Mouse (Mus musculus) intestine, embryonic 16.5 days (tissue): ENCODE data around the gene Ttc4. TPM values are rescaled to one million over a fixed set of nuclear protein-coding genes. Genes with fewer than 3 reads are reported as not detected.

Experiments used
- ATAC-seq: fragments of 200-750 bp; cut with Nextera tagmentation; 2 replicates; pipeline ENCODE4 v1.8.0; 2017; ENCODE audit warnings: moderate TSS enrichment, moderate library complexity
- H3K27ac ChIP-seq: fragments of 300-500 bp; sonication (generic); 2 replicates; pipeline ENCODE4 v1.5.1; 2014; ENCODE audit warnings: mild to moderate bottlenecking, low read length
- H3K27me3 ChIP-seq: fragments of 300-500 bp; sonication (generic); replicated peaks from 2 replicates; pipeline ENCODE4 v1.6.1; 2014; ENCODE audit warnings: low read length, control low read depth, mixed read lengths; ENCODE audit not compliant: control insufficient read depth, insufficient read depth
- H3K36me3 ChIP-seq: fragments of 300-500 bp; sonication (generic); 2 replicates; pipeline ENCODE4 v1.6.1; 2014; ENCODE audit warnings: low read length, control low read depth; ENCODE audit not compliant: control insufficient read depth, insufficient read depth
- H3K4me1 ChIP-seq: fragments of 300-500 bp; sonication (generic); 2 replicates; pipeline ENCODE4 v1.6.1; 2014; ENCODE audit warnings: low read length, control low read depth, mixed read lengths; ENCODE audit not compliant: control insufficient read depth, insufficient read depth
- H3K4me2 ChIP-seq: fragments of 300-500 bp; sonication (generic); 2 replicates; pipeline ENCODE4 v1.6.1; 2014; ENCODE audit warnings: low read depth, low read length, control low read depth
- H3K4me3 ChIP-seq: fragments of 300-500 bp; sonication (generic); 2 replicates; pipeline ENCODE4 v1.5.1; 2014; ENCODE audit warnings: mild to moderate bottlenecking, low read length
- H3K9ac ChIP-seq: fragments of 300-500 bp; sonication (generic); 2 replicates; pipeline ENCODE4 v1.6.1; 2014; ENCODE audit warnings: low read depth, low read length
- H3K9me3 ChIP-seq: fragments of 300-500 bp; sonication (generic); 2 replicates; pipeline ENCODE4 v1.6.1; 2016; ENCODE audit warnings: low read length, control low read depth; ENCODE audit not compliant: control insufficient read depth
- WGBS: fragments of 180-500 bp; shearing (Covaris S2); extraction: QIAGEN DNeasy Blood & Tissue Kit; methylation state at CpG from one replicate; pipeline ENCODE4 v1.1.7; 2014; 5-methylcytosine and 5-hydroxymethylcytosine counted together
- polyA plus RNA-seq: library from polyadenylated mRNA; unstranded; fragments of >200 nt; fragmentation: Nextera tagmentation; extraction: Ambion mirVana; gene quantifications from 2 replicates; pipeline ENCODE4 v1.2.1, GENCODE M21; 2015

Gene Ttc4
- polyA plus RNA-seq, 1 experiment from 2014 or later, result 80.8 TPM

DNA sequence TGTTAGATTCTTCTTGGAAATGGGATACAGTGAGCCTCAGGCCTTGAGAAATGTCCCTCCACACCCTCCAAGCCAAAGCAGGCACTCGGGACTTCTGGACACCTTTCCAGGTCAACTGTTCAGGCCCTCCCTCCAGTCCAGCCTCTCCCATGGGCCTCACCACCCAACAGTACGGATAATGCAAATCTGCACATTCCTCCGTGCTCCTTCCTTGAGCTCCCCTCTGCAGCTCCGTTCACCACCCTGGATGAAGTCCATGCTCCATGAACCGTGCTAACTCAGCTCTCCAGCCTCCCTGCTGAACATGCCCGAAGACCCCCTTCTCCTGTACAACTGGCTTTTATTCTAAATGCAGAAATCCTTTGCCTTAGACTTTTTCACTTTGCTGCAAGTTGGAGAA is 14.0 kb downstream of the Ttc4 start:
- WGBS, result 86% methylated on average over 6 of the region's 6 CpGs
- Histone ChIP-seq H3K27me3 (no peaks in the 10 kb centered on the region), H3K4me2 (no peak overlapping the region), H3K4me3 (no peak overlapping the region), H3K36me3 (peaks cover 35% of the 10 kb centered on the region), H3K9ac (no peak overlapping the region), H3K9me3 (no peaks in the 10 kb centered on the region), H3K4me1 (no peaks in the 10 kb centered on the region), H3K27ac (no peak overlapping the region)
- ATAC-seq, result no peak

DNA sequence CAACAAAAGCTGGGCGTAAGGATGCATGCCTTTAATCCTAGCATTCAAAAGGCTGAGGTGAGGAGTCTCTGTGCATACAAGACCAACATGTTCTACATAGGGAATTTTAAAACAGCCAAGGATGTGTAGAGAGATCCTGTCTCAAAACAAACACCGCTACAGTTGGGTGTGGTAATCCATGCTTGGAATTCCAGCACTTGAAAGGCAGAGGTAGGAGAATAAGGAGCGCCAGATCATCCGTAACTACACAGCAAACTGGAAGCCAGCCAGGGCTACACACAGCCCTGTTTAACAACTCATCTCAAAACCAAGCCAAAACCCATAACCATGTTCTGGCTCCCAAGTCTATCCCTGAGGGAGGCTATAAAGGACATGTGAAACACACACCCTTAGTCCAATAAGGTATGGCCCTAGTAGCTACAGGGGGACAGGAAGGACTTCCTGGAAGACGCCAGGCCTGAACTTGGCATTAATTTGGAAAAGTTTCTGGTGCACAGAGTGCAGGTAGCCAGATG is 14.7 kb downstream of the Ttc4 start:
- peaks cover 37% of the 10 kb centered on the region for H3K36me3 ChIP-seq
- H3K4me1 ChIP-seq, result no peaks in the 10 kb centered on the region
- no peak overlapping the region for H3K27ac ChIP-seq
- WGBS, result 90% methylated on average over 5 of the region's 5 CpGs
- no peak overlapping the region for H3K9ac ChIP-seq
- H3K4me2 ChIP-seq, result no peak overlapping the region
- ATAC-seq, result no peak
- H3K4me3 ChIP-seq, result no peak overlapping the region
- no peaks in the 10 kb centered on the region for H3K27me3 ChIP-seq
- H3K9me3 ChIP-seq, result no peaks in the 10 kb centered on the region

DNA sequence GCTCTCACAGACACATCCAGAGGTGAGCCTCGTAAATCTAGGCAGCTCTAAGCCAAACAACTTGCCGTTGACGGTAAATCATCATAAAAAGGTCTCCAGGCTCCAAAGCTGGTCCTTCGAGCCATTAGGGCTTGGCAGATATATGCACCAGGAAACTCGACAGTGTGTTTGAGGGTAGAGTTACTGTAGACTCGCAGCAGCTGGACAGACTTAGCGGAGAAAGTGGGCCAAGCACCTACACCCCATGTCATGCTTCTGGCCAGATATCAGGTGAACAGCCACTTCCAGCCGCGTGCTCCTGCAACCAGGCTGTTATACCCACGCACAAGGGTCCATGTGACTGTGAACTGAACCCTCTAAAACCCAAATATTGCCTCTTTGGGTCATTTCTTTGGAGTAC is 23.1 kb downstream of the Ttc4 start:
- H3K27me3 ChIP-seq, result no peaks in the 10 kb centered on the region
- peaks cover 16% of the 10 kb centered on the region; the same call in 1 of the 2 replicates for H3K36me3 ChIP-seq
- no peak overlapping the region for H3K9ac ChIP-seq
- WGBS, result 70% methylated on average over 10 of the region's 10 CpGs
- H3K4me1 ChIP-seq, result peaks cover 9% of the 10 kb centered on the region
- no peak overlapping the region for H3K27ac ChIP-seq
- no peak overlapping the region for H3K4me3 ChIP-seq
- no peak for ATAC-seq
- no peaks in the 10 kb centered on the region for H3K9me3 ChIP-seq
- H3K4me2 ChIP-seq, result no peak overlapping the region

DNA sequence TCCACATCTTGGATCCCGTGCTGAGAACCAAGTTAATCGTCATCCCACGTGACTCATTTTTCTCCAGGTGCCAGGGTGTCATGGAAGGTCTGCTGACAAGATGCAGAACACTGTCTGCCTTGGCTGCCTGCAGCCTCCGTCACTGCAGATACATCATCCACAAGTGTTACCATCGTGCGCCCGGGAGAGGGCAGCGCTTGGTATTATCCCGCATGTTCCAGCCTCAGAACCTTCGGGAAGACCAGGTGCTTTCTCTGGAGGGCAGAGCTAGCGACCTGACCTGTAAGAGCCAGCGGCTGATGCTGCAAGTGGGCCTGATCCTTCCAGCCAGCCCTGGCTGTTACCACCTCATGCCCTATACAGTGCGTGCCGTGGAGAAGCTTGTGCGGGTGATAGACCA is 25.7 kb downstream of the Ttc4 start:
- H3K4me3 ChIP-seq, result no peak overlapping the region
- ATAC-seq, result no peak
- 0 out of 2 replicates have a peak, but pooled peaks cover 5% of the 10 kb centered on the region for H3K36me3 ChIP-seq
- no peaks in the 10 kb centered on the region for H3K27me3 ChIP-seq
- 89% methylated on average over 15 of the region's 15 CpGs for WGBS
- peaks cover 9% of the 10 kb centered on the region for H3K4me1 ChIP-seq
- H3K9ac ChIP-seq, result no peak overlapping the region
- no peak overlapping the region for H3K27ac ChIP-seq
- H3K9me3 ChIP-seq, result no peaks in the 10 kb centered on the region
- H3K4me2 ChIP-seq, result no peak overlapping the region

DNA sequence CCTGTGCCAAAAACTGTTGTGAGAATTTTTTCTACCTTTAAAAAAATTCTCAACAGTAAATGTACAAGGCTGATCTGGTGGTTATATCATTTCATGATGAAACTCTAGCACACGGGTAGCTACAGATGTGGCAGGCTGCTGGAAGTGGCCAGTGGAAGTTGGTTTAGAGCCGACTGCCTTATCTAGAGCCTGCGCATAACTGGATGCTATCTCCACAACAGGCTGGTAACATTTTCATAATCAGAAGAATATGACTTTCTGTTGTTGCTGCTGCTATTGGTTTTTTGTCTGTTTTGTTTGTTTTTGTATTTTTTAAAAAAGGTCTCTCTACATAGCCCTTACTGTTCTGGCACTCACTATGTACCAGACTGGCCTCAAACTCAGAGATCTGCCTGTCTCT is 26.2 kb downstream of the Ttc4 start:
- 96% methylated on average over 3 of the region's 3 CpGs for WGBS
- H3K36me3 ChIP-seq, result 0 out of 2 replicates have a peak, but pooled peaks cover 5% of the 10 kb centered on the region
- H3K27me3 ChIP-seq, result no peaks in the 10 kb centered on the region
- no peak for ATAC-seq
- no peak overlapping the region for H3K4me2 ChIP-seq
- no peaks in the 10 kb centered on the region for H3K9me3 ChIP-seq
- no peak overlapping the region for H3K27ac ChIP-seq
- peaks cover 9% of the 10 kb centered on the region for H3K4me1 ChIP-seq
- H3K9ac ChIP-seq, result no peak overlapping the region
- H3K4me3 ChIP-seq, result no peak overlapping the region

DNA sequence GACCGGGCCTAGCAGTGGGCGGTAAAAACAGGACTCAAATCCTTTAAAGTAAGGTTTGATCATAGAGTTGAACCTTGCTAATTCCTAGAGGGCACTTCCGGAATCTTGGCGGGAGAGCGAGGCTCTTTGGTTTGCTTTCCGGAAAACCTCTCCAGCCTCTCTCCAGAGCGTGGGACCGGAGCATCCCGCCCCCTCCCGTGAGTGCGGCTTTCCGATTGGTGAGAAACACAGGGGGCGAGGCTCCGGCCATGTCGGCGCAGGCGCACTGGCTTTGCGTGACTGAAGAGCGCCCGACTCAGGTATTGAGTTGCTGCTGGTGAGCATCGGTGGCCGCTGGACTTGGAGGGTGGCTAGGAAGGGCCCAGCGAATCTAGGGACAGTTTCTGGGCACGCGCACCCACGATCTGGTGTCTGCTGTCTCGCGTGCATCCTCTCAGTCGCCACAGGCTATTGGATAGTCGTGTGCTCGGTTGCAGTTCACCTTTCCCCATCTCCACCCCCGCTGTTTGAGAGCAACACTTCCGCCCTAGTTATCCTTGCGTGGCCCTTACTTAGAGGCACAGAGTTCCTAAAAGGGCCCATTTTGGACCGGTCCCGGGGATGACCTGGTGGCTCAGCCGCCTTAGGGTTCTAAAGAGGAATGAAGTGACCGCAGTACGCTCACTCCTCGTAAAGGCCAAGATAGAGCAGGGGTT is 27.8 kb downstream of the Ttc4 start, which contains the start of gene Pars2:
TSS of gene Pars2 (plus strand) at position 237 of the 695 bp plus-strand sequence.
- ATAC-seq, result peak; percentile 98
- H3K4me2 ChIP-seq, result peak within 1 kb of the TSS; percentile 89
- 0 out of 2 replicates have a peak, but pooled peaks cover 5% of the 10 kb centered on the region for H3K36me3 ChIP-seq
- 1% methylated on average over 40 of the region's 40 CpGs for WGBS
- no peaks in the 10 kb centered on the region for H3K9me3 ChIP-seq
- H3K27me3 ChIP-seq, result no peaks in the 10 kb centered on the region
- H3K4me3 ChIP-seq, result peak within 1 kb of the TSS; percentile 73
- peak within 1 kb of the TSS; percentile 45; the same call in 1 of the 2 replicates for H3K27ac ChIP-seq
- peak within 1 kb of the TSS; percentile 81 for H3K9ac ChIP-seq
- H3K4me1 ChIP-seq, result peaks cover 9% of the 10 kb centered on the region

DNA sequence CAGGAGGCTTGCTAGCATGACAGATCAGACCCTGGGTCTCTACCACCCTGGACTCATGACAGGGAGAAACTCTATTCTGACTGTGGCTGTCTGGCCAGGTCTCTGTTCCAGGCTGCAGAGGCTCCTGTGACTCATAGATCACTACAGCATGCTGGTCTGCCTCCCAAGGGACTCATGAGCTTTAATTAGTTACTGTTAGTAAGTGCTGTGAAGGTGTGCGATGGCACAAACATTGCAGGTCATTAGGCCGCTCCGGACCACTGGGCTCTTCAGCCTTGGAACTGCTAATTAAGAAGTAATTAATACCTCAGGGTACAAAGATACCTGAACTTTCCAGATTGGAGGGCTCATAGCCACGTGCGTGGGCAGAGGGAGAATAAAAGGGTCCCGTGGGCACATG is 31.6 kb downstream of the Ttc4 start:
- H3K4me3 ChIP-seq, result no peak overlapping the region
- H3K36me3 ChIP-seq, result no peaks in the 10 kb centered on the region
- no peak for ATAC-seq
- H3K4me1 ChIP-seq, result peaks cover 19% of the 10 kb centered on the region
- no peak overlapping the region for H3K27ac ChIP-seq
- H3K9me3 ChIP-seq, result no peaks in the 10 kb centered on the region
- no peak overlapping the region for H3K4me2 ChIP-seq
- H3K9ac ChIP-seq, result no peak overlapping the region
- 84% methylated on average over 6 of the region's 6 CpGs for WGBS
- H3K27me3 ChIP-seq, result no peaks in the 10 kb centered on the region

DNA sequence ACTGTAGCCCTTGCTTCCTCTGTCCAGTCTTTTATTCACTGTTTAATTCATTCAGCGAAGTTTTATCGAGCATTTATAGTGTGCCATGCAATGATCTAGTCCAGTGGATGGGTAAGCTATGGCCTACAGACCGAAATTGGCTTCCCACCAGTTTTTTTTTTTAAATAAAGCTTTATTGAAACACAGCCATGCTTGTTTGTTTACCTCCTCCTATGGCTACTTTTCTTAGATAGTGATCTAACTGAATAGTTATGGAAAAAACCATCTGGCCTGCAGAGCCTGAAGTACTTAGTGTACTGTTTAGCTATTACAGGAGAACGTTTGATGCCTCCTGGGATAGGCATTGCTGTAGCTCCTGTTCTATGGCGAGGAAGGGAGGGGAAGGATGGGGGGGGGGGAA is 32.9 kb downstream of the Ttc4 start:
- Histone ChIP-seq H3K27ac (no peak overlapping the region), H3K9me3 (no peaks in the 10 kb centered on the region), H3K9ac (no peak overlapping the region), H3K4me1 (peaks cover 12% of the 10 kb centered on the region), H3K4me3 (no peak overlapping the region), H3K36me3 (no peaks in the 10 kb centered on the region), H3K27me3 (no peaks in the 10 kb centered on the region), H3K4me2 (no peak overlapping the region)
- WGBS, result 77% methylated on average over 5 of the region's 5 CpGs
- ATAC-seq, result no peak

DNA sequence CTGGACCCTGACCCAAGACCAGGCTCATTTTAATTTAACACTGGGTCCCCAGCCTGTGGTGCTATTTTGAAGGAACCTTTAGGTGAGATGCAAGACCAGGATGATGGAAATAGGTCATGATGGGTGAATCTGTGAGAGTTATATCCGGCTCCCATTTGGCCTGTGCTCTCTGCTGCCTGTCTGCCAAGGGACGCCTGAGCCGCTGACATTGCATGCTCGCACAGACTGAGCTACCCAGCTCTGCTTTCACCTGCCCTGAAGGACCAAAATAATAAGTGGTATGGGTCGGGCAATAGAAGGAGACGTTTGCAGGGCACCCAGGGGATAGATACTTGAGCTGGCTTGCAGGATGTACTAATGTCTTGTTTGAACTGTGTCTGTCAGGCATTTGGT is 34.5 kb downstream of the Ttc4 start:
- H3K36me3 ChIP-seq, result 0 out of 2 replicates have a peak, but pooled peaks cover 3% of the 10 kb centered on the region
- H3K4me3 ChIP-seq, result no peak overlapping the region
- no peak overlapping the region; the same call in 1 of the 2 replicates for H3K4me2 ChIP-seq
- 62% methylated on average over 6 of the region's 6 CpGs for WGBS
- no peak overlapping the region for H3K9ac ChIP-seq
- no peaks in the 10 kb centered on the region for H3K27me3 ChIP-seq
- peaks cover 12% of the 10 kb centered on the region for H3K4me1 ChIP-seq
- no peak overlapping the region for H3K27ac ChIP-seq
- ATAC-seq, result no peak
- H3K9me3 ChIP-seq, result 0 out of 2 replicates have a peak, but pooled peaks cover 5% of the 10 kb centered on the region
